15 mouse cellular contexts compared by ENCODE assay signal in genomic region chr17:78778765-78779164, GRCm38 (mm10).
"Had no signal": no experiment of that assay in that cellular context is flagged by ENCODE, and none has a peak within 500 bp of the region (broad histone marks: within the 10 kb centered on the region; RNA-seq: fewer than 3 reads in every experiment).

No protein-coding gene starts in this region.

- H3K4me3 ChIP-seq: neural tube, embryonic 15.5 days; stomach, embryonic 15.5 days had no signal

- H3K27ac ChIP-seq: neural tube, embryonic 15.5 days; stomach, embryonic 15.5 days; stomach, postnatal 0 days had no signal

- DNase-seq: retina, postnatal 1 day; right cerebral cortex, adult 18-20 months; right cerebral cortex, postnatal 14 days; right cerebral cortex, postnatal 25 days; right cerebral cortex, postnatal 4 days; spleen, adult 18-20 months; thymus, adult 18-20 months; thymus, adult 2 months; thymus, postnatal 14 days; thymus, postnatal 25 days; thymus, postnatal 36 days; thymus, postnatal 4 days had no signal
